ENCODE assay signal across 8 mouse cellular contexts in genomic region chr10:80928586-80929298, GRCm38 (mm10). TPM values are rescaled to one million over a fixed set of nuclear protein-coding genes. Genes with fewer than 3 reads are reported as not detected.
DNase-seq lines count a peak whose midpoint lies in the region; ATAC-seq and TF ChIP-seq lines count a peak whose summit lies in the region.

No protein-coding gene starts in this region.

- TF ChIP-seq EP300 in MEL (IDR thresholded peaks at IDR 0.05; ENCODE audit: low read depth in 1 of 2, low read length in 2 of 2), result no peak

- H3K27me3 ChIP-seq in MEL (ENCODE audit: control insufficient read depth in 1 of 2, insufficient read depth in 2 of 2, low read length in 2 of 2), result no peaks in the 10 kb centered on the region
- peaks cover 37% of the 10 kb centered on the region for H3K27me3 ChIP-seq in forebrain, postnatal 0 days (ENCODE audit: insufficient read depth, low read length)
- peaks cover 21% of the 10 kb centered on the region for H3K27me3 ChIP-seq in lung, embryonic 15.5 days

- TF ChIP-seq POLR2A in MEL (IDR thresholded peaks at IDR 0.05; ENCODE audit: control insufficient read depth in 1 of 2, insufficient read depth in 1 of 2, low read depth in 1 of 2, low read length in 2 of 2, poor library complexity in 1 of 2), result 0 out of 4 replicates have a peak, but pooled peaks of 1 of the 2 experiments have one; percentile 30
- peak; percentile 35 for TF ChIP-seq POLR2A in olfactory bulb, adult 2 months (IDR thresholded peaks at IDR 0.05; ENCODE audit: insufficient read depth, low read depth, low read length)

- peaks cover 13% of the 10 kb centered on the region for H3K79me2 ChIP-seq in MEL (ENCODE audit: control insufficient read depth, insufficient read depth, low read length, poor library complexity)

- H3K4me1 ChIP-seq in MEL (ENCODE audit: control insufficient read depth in 1 of 2, insufficient read depth in 2 of 2, low read length in 2 of 2), result peaks cover under 1 to 10% of the 10 kb centered on the region in 2 experiments; a peak in 3 of 4 replicates
- H3K4me1 ChIP-seq in forebrain, postnatal 0 days (ENCODE audit: insufficient read depth), result peaks cover 9% of the 10 kb centered on the region
- H3K4me1 ChIP-seq in lung, embryonic 15.5 days, result peaks cover 41% of the 10 kb centered on the region
- H3K4me1 ChIP-seq in olfactory bulb, adult 2 months (ENCODE audit: control insufficient read depth, insufficient read depth, low read length), result peaks cover 41% of the 10 kb centered on the region

- peak overlapping the region; percentile 77 for H3K4me2 ChIP-seq in forebrain, postnatal 0 days (ENCODE audit: low read depth)
- peak overlapping the region; percentile 95 for H3K4me2 ChIP-seq in lung, embryonic 15.5 days

- H3K36me3 ChIP-seq in MEL (ENCODE audit: control insufficient read depth in 1 of 2, insufficient read depth in 2 of 2, low read length in 2 of 2), result peaks cover 0 to 3% of the 10 kb centered on the region in 2 experiments; a peak in 1 of 4 replicates
- no peaks in the 10 kb centered on the region for H3K36me3 ChIP-seq in forebrain, postnatal 0 days (ENCODE audit: insufficient read depth)
- no peaks in the 10 kb centered on the region for H3K36me3 ChIP-seq in lung, embryonic 15.5 days

- H3K9me3 ChIP-seq in MEL (replicated peaks; ENCODE audit: insufficient read depth, low read length), result no peaks in the 10 kb centered on the region
- H3K9me3 ChIP-seq in forebrain, postnatal 0 days (ENCODE audit: low read length), result no peaks in the 10 kb centered on the region
- no peaks in the 10 kb centered on the region for H3K9me3 ChIP-seq in lung, embryonic 15.5 days

- peak; percentile 86 for TF ChIP-seq RAD21 in MEL (IDR thresholded peaks at IDR 0.05; ENCODE audit: low read depth, low read length)

- peak overlapping the region; percentile 76 for H3K9ac ChIP-seq in MEL (ENCODE audit: control insufficient read depth, low read depth, low read length, poor library complexity, severe bottlenecking)
- H3K9ac ChIP-seq in forebrain, postnatal 0 days, result peak overlapping the region; percentile 49
- H3K9ac ChIP-seq in lung, embryonic 15.5 days, result peak overlapping the region; percentile 65

- peak in 2 of 3 experiments; percentile 87 to 98; a peak in 5 of 6 replicates for TF ChIP-seq CTCF in MEL (IDR thresholded peaks at IDR 0.05 in 2 of 3, conservative IDR thresholded peaks at IDR 0.05 in 1 of 3; ENCODE audit: control insufficient read depth in 1 of 3, insufficient read depth in 1 of 3, low read depth in 2 of 3, low read length in 3 of 3, poor library complexity in 1 of 3, severe bottlenecking in 1 of 3)
- TF ChIP-seq CTCF in forebrain, postnatal 0 days (IDR thresholded peaks at IDR 0.05; ENCODE audit: low read depth), result peak; percentile 94
- TF ChIP-seq CTCF in olfactory bulb, adult 2 months (IDR thresholded peaks at IDR 0.05; ENCODE audit: insufficient read depth, low read depth, low read length), result peak; percentile 97

- H3K27ac ChIP-seq in MEL (ENCODE audit: control insufficient read depth, low read depth, low read length), result peak overlapping the region; percentile 72
- H3K27ac ChIP-seq in forebrain, postnatal 0 days (ENCODE audit: low read depth, low read length), result peak overlapping the region; percentile 16
- H3K27ac ChIP-seq in lung, embryonic 15.5 days, result peak overlapping the region; percentile 95
- peak overlapping the region; percentile 87 for H3K27ac ChIP-seq in olfactory bulb, adult 2 months (ENCODE audit: insufficient read depth, low read depth, low read length)

- WGBS in forebrain, postnatal 0 days, result 3% methylated on average over 48 of the region's 48 CpGs
- WGBS in lung, embryonic 15.5 days, result under 1% methylated on average over 48 of the region's 48 CpGs
- WGBS in olfactory bulb, adult 2 months, result under 1% methylated on average over 48 of the region's 48 CpGs

- H3K4me3 ChIP-seq in MEL (ENCODE audit: control insufficient read depth in 1 of 2, insufficient read depth in 1 of 2, low read depth in 2 of 2, low read length in 2 of 2), result peak overlapping the region; percentile 75 to 84
- peak overlapping the region; percentile 42 for H3K4me3 ChIP-seq in forebrain, postnatal 0 days (ENCODE audit: low read depth, low read length)
- H3K4me3 ChIP-seq in lung, embryonic 15.5 days, result peak overlapping the region; percentile 58
- peak overlapping the region; percentile 80 for H3K4me3 ChIP-seq in olfactory bulb, adult 2 months (ENCODE audit: insufficient read depth, low read depth, low read length)

- peak; percentile 94 for DNase-seq in MEL (ENCODE audit: low read depth, low spot score)
- DNase-seq in cerebellum, adult 18-20 months, result peak; percentile 93 to 97
- DNase-seq in forebrain, postnatal 0 days, result peak; percentile 95
- peak; percentile 95 for DNase-seq in heart, postnatal 4 days
- peak; percentile 79 for DNase-seq in layer of hippocampus, adult 9-10 months (ENCODE audit: low spot score)
- peak; percentile 81 to 84 for DNase-seq in thymus, adult 18-20 months

- ATAC-seq in forebrain, postnatal 0 days, result peak; percentile 66
- peak; percentile 17 for ATAC-seq in lung, embryonic 15.5 days (ENCODE audit: borderline replicate concordance, extremely low read depth, low FRiP score, low TSS enrichment)

TF ChIP-seq in MEL, 35 proteins besides CTCF, POLR2A, EP300 and RAD21 (continues in another document):
- TF ChIP-seq NELFE (IDR thresholded peaks at IDR 0.05; ENCODE audit: low read depth, low read length) (peak; percentile 39; the same call in 1 of the 2 replicates), ELF1 (IDR thresholded peaks at IDR 0.05; ENCODE audit: low read depth, low read length) (peak; percentile 88), ZKSCAN1 (IDR thresholded peaks at IDR 0.05; ENCODE audit: low read depth, low read length) (0 out of 2 replicates have a peak, but pooled peaks have one; percentile 42), POLR2AphosphoS5 (IDR thresholded peaks at IDR 0.05; ENCODE audit: borderline replicate concordance, low read depth, low read length) (no peak), BHLHE40 (IDR thresholded peaks at IDR 0.05; ENCODE audit: borderline replicate concordance, low read depth, low read length) (peak; percentile 63; the same call in 1 of the 2 replicates), TAL1 (IDR thresholded peaks at IDR 0.05; ENCODE audit: low read length) (no peak), RCOR1 (IDR thresholded peaks at IDR 0.05; ENCODE audit: low read depth, low read length) (0 out of 2 replicates have a peak, but pooled peaks have one; percentile 33), CHD2 (IDR thresholded peaks at IDR 0.05; ENCODE audit: low read length) (no peak), SIN3A (IDR thresholded peaks at IDR 0.05; ENCODE audit: low read length) (peak; percentile 75), MXI1 (IDR thresholded peaks at IDR 0.05; ENCODE audit: low read depth, low read length) (peak; percentile 66; the same call in 1 of the 2 replicates), E2F4 (IDR thresholded peaks at IDR 0.05; ENCODE audit: borderline replicate concordance, low read depth, low read length) (no peak), POLR2AphosphoS2 (IDR thresholded peaks at IDR 0.05; ENCODE audit: low read length) (no peak), MAFK (IDR thresholded peaks at IDR 0.05; ENCODE audit: borderline replicate concordance, low read depth, low read length) (no peak), TCF12 (IDR thresholded peaks at IDR 0.05; ENCODE audit: low read depth, low read length) (0 out of 2 replicates have a peak, but pooled peaks have one; percentile 19)

RNA-seq across cellular contexts. Expression of gene Gadd45b, which starts 1.1 kb away (rescaled TPM):
- 13.3 and 13.4 TPM in 2 replicates for total RNA-seq in MEL (2012; rRNA removed)
- 10 to 100 TPM in 1 of 2 experiments, not detected in 1; 10.1 TPM for polyA plus RNA-seq in MEL (2012; ENCODE audit: insufficient read depth in 1 of 2, insufficient read length in 2 of 2, low read depth in 1 of 2, low replicate concordance in 2 of 2, missing spikeins in 1 of 2)
- total RNA-seq in forebrain, postnatal 0 days (2014; rRNA removed), result 5.0 and 5.8 TPM in 2 replicates
- polyA plus RNA-seq in forebrain, postnatal 0 days (2015; fragmentation: Nextera tagmentation; extraction: Ambion mirVana), result 6.5 and 7.7 TPM in 2 replicates
- total RNA-seq in heart, postnatal 4 days (2021), result 1 to 10 TPM; 6.4 to 9.5 TPM
- 42.7 and 42.9 TPM in 2 replicates for polyA plus RNA-seq in lung, embryonic 15.5 days (2015; fragmentation: Nextera tagmentation; extraction: Ambion mirVana)
- not detected in 2 replicates for polyA plus RNA-seq in olfactory bulb, adult 2 months (2012; ENCODE audit: insufficient read depth, insufficient read length, low replicate concordance, missing spikeins)

RNA-seq across cellular contexts. Expression of gene Lmnb2, which starts 10.7 kb away (rescaled TPM):
- 28.4 and 32.8 TPM in 2 replicates for total RNA-seq in MEL (2012; rRNA removed)
- 10 to 100 TPM in 1 of 2 experiments, not detected in 1; 29.9 TPM for polyA plus RNA-seq in MEL (2012; ENCODE audit: insufficient read depth in 1 of 2, insufficient read length in 2 of 2, low read depth in 1 of 2, low replicate concordance in 2 of 2, missing spikeins in 1 of 2)
- 46.1 and 46.5 TPM in 2 replicates for total RNA-seq in forebrain, postnatal 0 days (2014; rRNA removed)
- polyA plus RNA-seq in forebrain, postnatal 0 days (2015; fragmentation: Nextera tagmentation; extraction: Ambion mirVana), result 22.1 and 24.5 TPM in 2 replicates
- 10 to 100 TPM; 15.5 to 17.2 TPM for total RNA-seq in heart, postnatal 4 days (2021)
- 55.8 and 60.4 TPM in 2 replicates for polyA plus RNA-seq in lung, embryonic 15.5 days (2015; fragmentation: Nextera tagmentation; extraction: Ambion mirVana)
- not detected in 2 replicates for polyA plus RNA-seq in olfactory bulb, adult 2 months (2012; ENCODE audit: insufficient read depth, insufficient read length, low replicate concordance, missing spikeins)

RNA-seq across cellular contexts. Expression of gene Timm13, which starts 28.0 kb away (rescaled TPM):
- 349 and 366 TPM in 2 replicates for total RNA-seq in MEL (2012; rRNA removed)
- 100 to 1,000 TPM; 329 to 645 TPM for polyA plus RNA-seq in MEL (2012; ENCODE audit: insufficient read depth in 1 of 2, insufficient read length in 2 of 2, low read depth in 1 of 2, low replicate concordance in 2 of 2, missing spikeins in 1 of 2)
- total RNA-seq in forebrain, postnatal 0 days (2014; rRNA removed), result 214 and 233 TPM in 2 replicates
- 381 and 448 TPM in 2 replicates for polyA plus RNA-seq in forebrain, postnatal 0 days (2015; fragmentation: Nextera tagmentation; extraction: Ambion mirVana)
- total RNA-seq in heart, postnatal 4 days (2021), result 100 to 1,000 TPM; 162 to 169 TPM
- 305 and 307 TPM in 2 replicates for polyA plus RNA-seq in lung, embryonic 15.5 days (2015; fragmentation: Nextera tagmentation; extraction: Ambion mirVana)
- polyA plus RNA-seq in olfactory bulb, adult 2 months (2012; ENCODE audit: insufficient read depth, insufficient read length, low replicate concordance, missing spikeins), result not detected in 2 replicates

RNA-seq across cellular contexts. Expression of gene Tmprss9, which starts 57.1 kb away (rescaled TPM):
- total RNA-seq in MEL (2012; rRNA removed), result 0.07 and 0.15 TPM in 2 replicates
- under 1 TPM in 1 of 2 experiments, not detected in 1; 0.25 TPM for polyA plus RNA-seq in MEL (2012; ENCODE audit: insufficient read depth in 1 of 2, insufficient read length in 2 of 2, low read depth in 1 of 2, low replicate concordance in 2 of 2, missing spikeins in 1 of 2)
- total RNA-seq in forebrain, postnatal 0 days (2014; rRNA removed), result 0.08 and 0.33 TPM in 2 replicates
- 0.18 and 0.22 TPM in 2 replicates for polyA plus RNA-seq in forebrain, postnatal 0 days (2015; fragmentation: Nextera tagmentation; extraction: Ambion mirVana)
- total RNA-seq in heart, postnatal 4 days (2021), result not detected
- not detected in 2 replicates for polyA plus RNA-seq in lung, embryonic 15.5 days (2015; fragmentation: Nextera tagmentation; extraction: Ambion mirVana)
- not detected in 2 replicates for polyA plus RNA-seq in olfactory bulb, adult 2 months (2012; ENCODE audit: insufficient read depth, insufficient read length, low replicate concordance, missing spikeins)

Comparison
In these comparisons a context has a peak if more than half of its experiments do, and no peak if none do; other contexts are left out.
1. Peak in every context shown above with its lines: DNase-seq, ATAC-seq, H3K4me3 ChIP-seq and H3K27ac ChIP-seq.
2. H3K27ac ChIP-seq: peak in every context shown above with its lines; median percentile 95 in lung, embryonic 15.5 days; 87 in olfactory bulb, adult 2 months; 72 in MEL; 16 in forebrain, postnatal 0 days.
3. RNA of gene Timm13, which starts 28.0 kb away (polyA plus RNA-seq): 329 to 645 TPM in MEL, 381 to 448 TPM in forebrain, postnatal 0 days and 305 to 307 TPM in lung, embryonic 15.5 days; not detected in olfactory bulb, adult 2 months; every median in the first group is over 100 times any median in the second.